Mouse (Mus musculus): ENCODE measurements at regions not wholly inside any gene's neighbourhood (a gene's known extent, or its start where the extent isn't known, plus 50 kb on each side); places are given as distances from the start of the nearest gene placed in this dataset.

GRCm38 (mm10) chr1:185068136-185068535 lies 68.8 kb upstream of the Mark1 start:
- WGBS, result 79% methylated on average over 6 of the region's 6 CpGs
- Histone ChIP-seq H3K36me3 (ENCODE audit: control insufficient read depth, insufficient read depth, low read length) (no peaks in the 10 kb centered on the region), H3K4me3 (ENCODE audit: low read depth, low read length) (no peak overlapping the region), H3K9ac (ENCODE audit: low read length) (no peak overlapping the region), H3K9me3 (ENCODE audit: control insufficient read depth, low read length) (no peaks in the 10 kb centered on the region), H3K27me3 (ENCODE audit: control insufficient read depth, insufficient read depth, low read length) (no peaks in the 10 kb centered on the region), H3K4me2 (replicated peaks; ENCODE audit: low read depth) (no peak overlapping the region), H3K27ac (replicated peaks) (no peak overlapping the region), H3K4me1 (replicated peaks; ENCODE audit: control insufficient read depth, insufficient read depth) (no peaks in the 10 kb centered on the region)
- TF ChIP-seq EP300 (optimal IDR thresholded peaks at IDR 0.05) (no peak), CTCF (IDR thresholded peaks at IDR 0.05; ENCODE audit: low read depth) (no peak)
- ATAC-seq (ENCODE audit: low FRiP score, low TSS enrichment), result no peak
- no peak for DNase-seq (ENCODE audit: low spot score)

GRCm38 (mm10) chr1:185067661-185068060 lies 68.3 kb upstream of the Mark1 start:
- Histone ChIP-seq H3K27me3 (ENCODE audit: control insufficient read depth, insufficient read depth, low read length) (no peaks in the 10 kb centered on the region), H3K36me3 (ENCODE audit: control insufficient read depth, insufficient read depth, low read length) (no peaks in the 10 kb centered on the region), H3K9ac (ENCODE audit: low read length) (no peak overlapping the region), H3K4me3 (ENCODE audit: low read depth, low read length) (no peak overlapping the region), H3K27ac (replicated peaks) (no peak overlapping the region), H3K4me1 (replicated peaks; ENCODE audit: control insufficient read depth, insufficient read depth) (no peaks in the 10 kb centered on the region), H3K4me2 (replicated peaks; ENCODE audit: low read depth) (no peak overlapping the region), H3K9me3 (ENCODE audit: control insufficient read depth, low read length) (no peaks in the 10 kb centered on the region)
- DNase-seq (ENCODE audit: low spot score), result no peak
- no peak for ATAC-seq (ENCODE audit: low FRiP score, low TSS enrichment)
- TF ChIP-seq CTCF (IDR thresholded peaks at IDR 0.05; ENCODE audit: low read depth), result no peak
- no peak for TF ChIP-seq EP300 (optimal IDR thresholded peaks at IDR 0.05)
- 32% methylated on average over 5 of the region's 5 CpGs for WGBS

GRCm38 (mm10) chr1:185065056-185065455 lies 65.7 kb upstream of the Mark1 start:
- no peak for TF ChIP-seq CTCF (IDR thresholded peaks at IDR 0.05; ENCODE audit: low read depth)
- TF ChIP-seq EP300 (optimal IDR thresholded peaks at IDR 0.05), result no peak
- WGBS, result 30% methylated on average over 3 of the region's 3 CpGs
- no peak for ATAC-seq (ENCODE audit: low FRiP score, low TSS enrichment)

GRCm38 (mm10) chr1:185062103-185062502 lies 62.7 kb upstream of the Mark1 start:
- Histone ChIP-seq H3K9me3 (ENCODE audit: control insufficient read depth, low read length) (no peaks in the 10 kb centered on the region), H3K27ac (replicated peaks) (no peak overlapping the region), H3K27me3 (ENCODE audit: control insufficient read depth, insufficient read depth, low read length) (no peaks in the 10 kb centered on the region), H3K4me3 (ENCODE audit: low read depth, low read length) (no peak overlapping the region), H3K4me2 (replicated peaks; ENCODE audit: low read depth) (no peak overlapping the region), H3K36me3 (ENCODE audit: control insufficient read depth, insufficient read depth, low read length) (no peaks in the 10 kb centered on the region), H3K4me1 (replicated peaks; ENCODE audit: control insufficient read depth, insufficient read depth) (no peaks in the 10 kb centered on the region), H3K9ac (ENCODE audit: low read length) (no peak overlapping the region)
- no peak for TF ChIP-seq CTCF (IDR thresholded peaks at IDR 0.05; ENCODE audit: low read depth)
- TF ChIP-seq EP300 (optimal IDR thresholded peaks at IDR 0.05), result no peak
- no peak for ATAC-seq (ENCODE audit: low FRiP score, low TSS enrichment)
- DNase-seq (ENCODE audit: low spot score), result peak; percentile 15
- WGBS, result 57% methylated on average over 11 of the region's 11 CpGs

More at GRCm38 (mm10) chr1:185065056-185065455, 65.7 kb upstream of the Mark1 start:
- no peaks in the 10 kb centered on the region for H3K4me1 ChIP-seq (replicated peaks; ENCODE audit: control insufficient read depth, insufficient read depth)
- H3K36me3 ChIP-seq (ENCODE audit: control insufficient read depth, insufficient read depth, low read length), result no peaks in the 10 kb centered on the region
- no peaks in the 10 kb centered on the region for H3K27me3 ChIP-seq (ENCODE audit: control insufficient read depth, insufficient read depth, low read length)
- DNase-seq (ENCODE audit: low spot score), result no peak
- no peak overlapping the region for H3K27ac ChIP-seq (replicated peaks)
- no peak overlapping the region for H3K4me3 ChIP-seq (ENCODE audit: low read depth, low read length)
- no peak overlapping the region for H3K9ac ChIP-seq (ENCODE audit: low read length)
- no peaks in the 10 kb centered on the region for H3K9me3 ChIP-seq (ENCODE audit: control insufficient read depth, low read length)
- no peak overlapping the region for H3K4me2 ChIP-seq (replicated peaks; ENCODE audit: low read depth)

GRCm38 (mm10) chr1:185057443-185057842 lies 58.1 kb upstream of the Mark1 start:
- Histone ChIP-seq H3K9ac (ENCODE audit: low read length) (no peak overlapping the region), H3K9me3 (ENCODE audit: control insufficient read depth, low read length) (no peaks in the 10 kb centered on the region), H3K27ac (replicated peaks) (no peak overlapping the region), H3K4me1 (replicated peaks; ENCODE audit: control insufficient read depth, insufficient read depth) (no peaks in the 10 kb centered on the region), H3K27me3 (ENCODE audit: control insufficient read depth, insufficient read depth, low read length) (no peaks in the 10 kb centered on the region), H3K4me2 (replicated peaks; ENCODE audit: low read depth) (no peak overlapping the region), H3K36me3 (ENCODE audit: control insufficient read depth, insufficient read depth, low read length) (no peaks in the 10 kb centered on the region), H3K4me3 (ENCODE audit: low read depth, low read length) (no peak overlapping the region)
- WGBS, result 84% methylated on average over 15 of the region's 15 CpGs
- no peak for ATAC-seq (ENCODE audit: low FRiP score, low TSS enrichment)
- DNase-seq (ENCODE audit: low spot score), result no peak
- TF ChIP-seq EP300 (optimal IDR thresholded peaks at IDR 0.05) (no peak), CTCF (IDR thresholded peaks at IDR 0.05; ENCODE audit: low read depth) (no peak)

GRCm38 (mm10) chr1:185052700-185053099 lies 53.3 kb upstream of the Mark1 start:
- DNase-seq (ENCODE audit: low spot score), result no peak
- H3K27me3 ChIP-seq (ENCODE audit: control insufficient read depth, insufficient read depth, low read length), result no peaks in the 10 kb centered on the region
- ATAC-seq (ENCODE audit: low FRiP score, low TSS enrichment), result no peak
- no peak overlapping the region for H3K9ac ChIP-seq (ENCODE audit: low read length)
- no peaks in the 10 kb centered on the region for H3K4me1 ChIP-seq (replicated peaks; ENCODE audit: control insufficient read depth, insufficient read depth)
- no peak overlapping the region for H3K4me3 ChIP-seq (ENCODE audit: low read depth, low read length)
- H3K27ac ChIP-seq (replicated peaks), result no peak overlapping the region
- no peaks in the 10 kb centered on the region for H3K36me3 ChIP-seq (ENCODE audit: control insufficient read depth, insufficient read depth, low read length)
- H3K9me3 ChIP-seq (ENCODE audit: control insufficient read depth, low read length), result no peaks in the 10 kb centered on the region
- 79% methylated on average over 6 of the region's 6 CpGs for WGBS
- TF ChIP-seq CTCF (IDR thresholded peaks at IDR 0.05; ENCODE audit: low read depth) (no peak), EP300 (optimal IDR thresholded peaks at IDR 0.05) (no peak)
- no peak overlapping the region for H3K4me2 ChIP-seq (replicated peaks; ENCODE audit: low read depth)
